Mouse (Mus musculus): ENCODE data around the gene Adat1. TPM values are rescaled to one million over a fixed set of nuclear protein-coding genes. Genes with fewer than 3 reads are reported as not detected.

The Adat1 gene
- polyA plus RNA-seq, 1 experiment from 2014 or later: 10.8 TPM

- H3K4me1 ChIP-seq (ENCODE audit: control insufficient read depth, insufficient read depth, low read length): no peaks in the 10 kb centered on the region
- no peak overlapping the region for H3K4me3 ChIP-seq (ENCODE audit: low read length)
- no peaks in the 10 kb centered on the region for H3K27me3 ChIP-seq (ENCODE audit: control insufficient read depth, insufficient read depth, low read length)
- no peak overlapping the region for H3K4me2 ChIP-seq (replicated peaks; ENCODE audit: low read depth, low read length)
- no peak overlapping the region for H3K27ac ChIP-seq (ENCODE audit: low read depth, low read length)
- H3K36me3 ChIP-seq (ENCODE audit: control insufficient read depth, insufficient read depth, low read length): peaks cover under 1% of the 10 kb centered on the region; the same call in 1 of the 2 replicates
- no peaks in the 10 kb centered on the region for H3K9me3 ChIP-seq (ENCODE audit: control insufficient read depth, low read length)
- no peak overlapping the region for H3K9ac ChIP-seq (ENCODE audit: low read depth, low read length)
- 31% methylated on average over 10 of the region's 10 CpGs for WGBS
- ATAC-seq (ENCODE audit: low FRiP score, low TSS enrichment): no peak; the same call in 1 of the 2 replicates
Measured at GRCm38 (mm10) chr8:111923383-111923804, 68.7 kb downstream of the Adat1 start.

GRCm38 (mm10) chr8:111920971-111921370 lies 71.1 kb downstream of the Adat1 start:
- Histone ChIP-seq H3K4me1 (ENCODE audit: control insufficient read depth, insufficient read depth, low read length) (no peaks in the 10 kb centered on the region), H3K9ac (ENCODE audit: low read depth, low read length) (no peak overlapping the region), H3K36me3 (ENCODE audit: control insufficient read depth, insufficient read depth, low read length) (peaks cover 4% of the 10 kb centered on the region; the same call in 1 of the 2 replicates), H3K4me3 (ENCODE audit: low read length) (no peak overlapping the region), H3K9me3 (ENCODE audit: control insufficient read depth, low read length) (no peaks in the 10 kb centered on the region), H3K4me2 (replicated peaks; ENCODE audit: low read depth, low read length) (no peak overlapping the region), H3K27me3 (ENCODE audit: control insufficient read depth, insufficient read depth, low read length) (no peaks in the 10 kb centered on the region), H3K27ac (ENCODE audit: low read depth, low read length) (no peak overlapping the region)
- no peak for ATAC-seq (ENCODE audit: low FRiP score, low TSS enrichment)
- WGBS: 77% methylated on average over 4 of the region's 4 CpGs

- Histone ChIP-seq H3K27ac (ENCODE audit: low read depth, low read length) (no peak overlapping the region), H3K9ac (ENCODE audit: low read depth, low read length) (no peak overlapping the region), H3K4me1 (ENCODE audit: control insufficient read depth, insufficient read depth, low read length) (no peaks in the 10 kb centered on the region), H3K9me3 (ENCODE audit: control insufficient read depth, low read length) (no peaks in the 10 kb centered on the region), H3K27me3 (ENCODE audit: control insufficient read depth, insufficient read depth, low read length) (no peaks in the 10 kb centered on the region), H3K36me3 (ENCODE audit: control insufficient read depth, insufficient read depth, low read length) (peaks cover 4% of the 10 kb centered on the region; the same call in 1 of the 2 replicates), H3K4me2 (replicated peaks; ENCODE audit: low read depth, low read length) (no peak overlapping the region), H3K4me3 (ENCODE audit: low read length) (no peak overlapping the region)
- 86% methylated on average over 2 of the region's 2 CpGs for WGBS
- no peak for ATAC-seq (ENCODE audit: low FRiP score, low TSS enrichment)
Measured at GRCm38 (mm10) chr8:111919663-111920062, 72.4 kb downstream of the Adat1 start.

Other genes starting within 250 kb of the Adat1 start
- gene Bcar1, start 248.5 kb downstream of the Adat1 start, polyA plus RNA-seq (2014; fragmentation: Nextera tagmentation; extraction: Ambion mirVana): 39.1 and 55.6 TPM in 2 replicates
- gene Cfdp1, start 138.0 kb downstream of the Adat1 start, polyA plus RNA-seq (2014; fragmentation: Nextera tagmentation; extraction: Ambion mirVana): 221 and 289 TPM in 2 replicates
- gene Tmem170, start 115.6 kb downstream of the Adat1 start, polyA plus RNA-seq (2014; fragmentation: Nextera tagmentation; extraction: Ambion mirVana): 10.6 and 11.7 TPM in 2 replicates
- gene Chst5, start 81.9 kb downstream of the Adat1 start, polyA plus RNA-seq (2014; fragmentation: Nextera tagmentation; extraction: Ambion mirVana): 0.97 and 1.1 TPM in 2 replicates
- 11.6 and 18.7 TPM in 2 replicates for gene Tmem231, start 58.4 kb downstream of the Adat1 start, polyA plus RNA-seq (2014; fragmentation: Nextera tagmentation; extraction: Ambion mirVana)
- gene Gabarapl2, start 51.6 kb downstream of the Adat1 start, polyA plus RNA-seq (2014; fragmentation: Nextera tagmentation; extraction: Ambion mirVana): 170 and 205 TPM in 2 replicates
- gene Kars, start 19.0 kb upstream of the Adat1 start, polyA plus RNA-seq (2014; fragmentation: Nextera tagmentation; extraction: Ambion mirVana): 186 and 260 TPM in 2 replicates
- 23.1 and 27.6 TPM in 2 replicates for gene Terf2ip, start 19.1 kb upstream of the Adat1 start, polyA plus RNA-seq (2014; fragmentation: Nextera tagmentation; extraction: Ambion mirVana)
- 0.83 and 1.2 TPM in 2 replicates for gene Gm6793, start 22.7 kb upstream of the Adat1 start, polyA plus RNA-seq (2014; fragmentation: Nextera tagmentation; extraction: Ambion mirVana)

All from kidney, embryonic 14.5 days (tissue).